Mouse (Mus musculus) retina, postnatal 1 day (tissue): ENCODE measurements at regions not wholly inside any gene's neighbourhood (a gene's known extent, or its start where the extent isn't known, plus 50 kb on each side); places are given as distances from the start of the nearest gene placed in this dataset.

ENCODE experiments used
- DNase-seq: peaks from one replicate; pipeline ENCODE4 v3.0.0-alpha.2; 2012

- peak; percentile 22 for DNase-seq
Measured at GRCm38 (mm10) chr12:16268621-16269165, 342.1 kb downstream of the Lpin1 start.

DNA sequence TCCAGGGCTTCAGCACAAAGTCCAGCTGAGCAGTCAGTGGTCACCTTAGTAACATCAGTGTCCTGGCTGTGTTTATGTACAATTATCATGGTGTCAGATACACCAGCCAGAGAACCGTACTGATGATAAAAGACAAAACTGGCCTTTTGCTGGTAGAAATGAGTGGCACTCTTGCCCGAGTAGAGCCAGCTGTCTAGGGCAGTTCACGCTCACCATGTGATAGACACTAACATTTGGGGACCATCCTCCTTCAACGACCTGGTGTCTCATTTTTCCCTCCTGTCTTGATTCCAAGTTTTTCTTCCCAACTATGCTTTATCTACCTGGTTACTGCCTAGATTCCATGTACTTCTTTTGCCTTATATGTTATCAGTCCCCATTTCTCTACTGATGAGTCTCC, 349.3 kb downstream of the Lpin1 start:
- DNase-seq: no peak

DNA sequence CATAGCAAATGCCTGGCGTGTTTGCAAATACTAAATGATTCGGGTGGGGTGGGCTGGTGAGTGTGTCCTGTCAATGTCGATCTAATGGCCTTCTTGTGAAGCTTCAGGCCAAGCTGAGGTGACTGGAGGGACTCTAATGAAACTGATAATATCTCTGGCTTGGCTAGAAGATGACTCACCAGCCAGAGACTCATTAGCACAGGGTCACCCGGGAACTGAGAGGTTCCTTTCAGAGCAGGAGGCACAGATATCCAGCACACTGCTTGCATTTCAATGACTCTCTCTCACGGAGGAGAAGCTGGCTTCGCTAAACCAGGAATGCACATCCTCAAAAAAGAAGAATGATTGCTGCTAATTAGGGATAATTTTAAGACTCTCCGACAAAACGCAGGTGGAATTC, 349.8 kb downstream of the Lpin1 start:
- DNase-seq: peak; percentile 66

GRCm38 (mm10) chr12:16260501-16260900, 350.3 kb downstream of the Lpin1 start:
- no peak for DNase-seq

DNA sequence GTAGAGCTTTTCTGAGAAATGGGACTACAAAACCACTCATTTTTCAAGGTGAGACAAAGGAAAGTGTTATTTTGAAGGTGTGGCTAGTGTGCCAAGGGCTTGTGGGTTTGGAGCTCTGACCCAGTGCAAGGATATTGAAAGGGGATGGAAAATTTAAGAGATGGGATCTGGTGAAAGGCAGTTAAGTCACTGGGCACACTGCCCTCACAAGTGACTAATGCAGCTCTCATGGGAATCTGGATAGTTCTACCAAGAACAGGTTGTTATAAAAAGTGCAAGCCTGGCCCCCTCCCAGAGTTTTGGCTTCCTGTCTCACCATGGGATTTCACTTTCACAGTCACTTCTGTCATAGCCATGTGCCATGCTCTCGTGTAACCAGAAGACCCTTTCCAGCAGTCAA, 360.1 kb downstream of the Lpin1 start:
- no peak for DNase-seq

GRCm38 (mm10) chr12:16250096-16250495, 360.7 kb downstream of the Lpin1 start:
- no peak for DNase-seq

GRCm38 (mm10) chr12:16239792-16240191, 371.0 kb downstream of the Lpin1 start:
- DNase-seq: no peak

DNA sequence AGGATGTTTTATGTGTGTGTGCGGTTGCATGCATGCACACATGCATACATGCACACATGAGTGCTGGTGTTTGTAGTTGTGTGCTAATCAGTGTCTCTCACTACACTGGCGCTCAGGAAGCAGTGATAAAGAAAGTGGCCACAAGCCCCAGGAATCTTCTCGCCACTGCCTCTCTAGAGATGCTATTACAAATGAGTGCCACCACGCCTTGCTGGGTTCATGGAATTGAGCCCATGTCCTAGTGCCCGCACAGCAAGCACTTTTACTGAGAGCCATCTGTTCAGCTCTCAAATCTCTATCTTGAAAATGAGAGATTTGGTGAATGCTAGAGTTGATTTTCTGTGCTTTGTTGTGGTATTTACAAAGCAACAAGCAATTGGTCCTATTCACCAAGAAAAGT, 373.3 kb downstream of the Lpin1 start:
- no peak for DNase-seq

DNA sequence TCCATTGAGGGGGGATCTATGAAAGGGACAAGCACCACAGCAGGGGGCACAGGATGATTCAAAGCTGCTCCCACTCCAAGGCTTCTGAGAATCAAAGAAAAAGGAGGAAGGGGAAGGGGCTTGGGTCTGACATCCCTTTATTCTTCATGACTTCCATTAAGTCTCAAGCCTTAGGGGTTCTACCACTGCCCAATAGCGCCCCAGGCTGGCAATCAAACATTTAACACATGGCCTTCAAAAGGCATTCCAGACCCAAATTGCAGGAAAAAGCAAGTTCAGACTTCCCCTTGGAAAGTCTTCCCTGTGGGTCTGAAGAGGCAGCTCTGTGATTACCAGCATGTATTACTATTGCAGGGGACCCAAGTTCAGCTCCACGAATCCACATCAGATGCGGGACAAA, 377.2 kb downstream of the Lpin1 start:
- peak; percentile 24 for DNase-seq

DNA sequence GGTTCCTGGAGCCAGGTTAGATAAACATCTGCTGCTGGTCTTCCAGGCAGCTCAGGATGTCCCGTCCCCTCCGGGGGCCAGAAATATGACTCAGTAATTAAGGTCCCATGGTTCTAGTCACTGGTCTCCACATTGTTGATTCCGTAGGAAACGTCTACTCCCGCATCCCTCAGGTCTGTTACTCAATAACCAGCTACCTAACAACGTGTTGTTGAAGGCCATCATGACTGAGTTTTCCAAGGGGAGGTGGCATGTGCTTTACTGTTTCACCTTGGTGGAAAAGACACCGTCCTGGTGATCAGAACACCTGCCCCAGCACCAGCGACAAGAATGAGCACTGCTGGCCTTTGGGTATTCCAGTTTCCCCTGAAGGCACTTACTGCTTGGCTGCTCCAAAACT, 377.9 kb downstream of the Lpin1 start:
- no peak for DNase-seq

GRCm38 (mm10) chr12:16232051-16232450, 378.7 kb downstream of the Lpin1 start:
- peak; percentile 58 for DNase-seq

DNA sequence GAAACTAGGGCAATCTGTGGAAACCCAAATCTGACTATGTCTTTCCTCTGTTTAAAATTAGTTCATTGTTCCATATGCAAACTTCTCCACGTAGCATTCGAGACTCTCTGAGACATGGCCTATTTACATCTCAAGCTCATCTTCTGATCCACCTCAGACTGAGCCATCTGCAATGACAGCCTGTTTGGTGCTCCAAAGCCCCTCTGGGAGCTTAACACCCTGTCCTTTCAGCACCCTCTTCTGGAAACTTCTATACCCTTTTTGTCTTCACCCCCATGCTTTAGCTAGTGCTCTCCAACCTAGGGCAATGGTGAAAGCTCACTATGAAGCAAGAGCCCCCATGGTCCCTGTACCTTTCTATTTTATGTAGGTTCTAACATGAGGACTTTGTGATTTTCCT, 379.7 kb downstream of the Lpin1 start:
- DNase-seq: peak; percentile 41

DNA sequence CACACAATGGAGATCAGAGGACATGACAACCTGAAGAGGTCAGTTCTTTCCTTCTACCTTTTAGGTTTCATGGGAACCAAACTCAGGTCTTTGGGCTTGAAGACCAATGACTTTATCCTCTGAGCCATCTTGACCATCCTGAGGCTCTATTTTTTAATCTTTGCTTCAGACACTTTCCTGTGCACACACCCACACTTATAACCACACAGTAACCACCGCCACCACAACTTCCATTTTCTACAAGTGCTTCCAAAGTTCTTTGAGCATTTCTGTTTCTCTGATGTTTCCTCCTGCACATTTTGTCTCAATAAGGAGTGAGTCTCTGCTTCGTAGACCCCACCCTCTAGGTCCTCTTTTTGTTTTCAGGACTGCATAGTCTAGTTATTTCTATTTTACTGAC, 385.3 kb downstream of the Lpin1 start:
- DNase-seq: no peak

- peak; percentile 55 for DNase-seq
Measured at GRCm38 (mm10) chr12:16222836-16223450, 387.8 kb downstream of the Lpin1 start.

DNA sequence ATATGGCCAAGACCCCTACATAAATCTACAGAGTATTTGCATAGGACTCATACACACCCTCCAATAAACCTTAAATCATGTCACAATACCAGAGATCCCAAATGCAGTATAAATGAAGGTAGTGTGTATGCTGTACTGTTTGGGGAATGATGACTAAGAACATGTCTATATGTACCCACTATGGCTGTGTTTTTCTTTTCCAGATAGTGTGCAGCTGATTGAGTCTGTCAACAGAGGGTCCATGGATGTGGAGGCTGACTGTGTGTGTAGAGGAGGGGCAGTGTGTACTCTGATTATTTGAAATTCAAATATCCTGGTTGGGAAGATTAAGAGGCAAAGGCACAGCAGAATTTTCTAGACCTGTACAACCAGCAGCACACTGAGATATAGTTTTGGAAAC, 388.6 kb downstream of the Lpin1 start:
- DNase-seq: no peak

GRCm38 (mm10) chr12:16221142-16221541, 389.6 kb downstream of the Lpin1 start:
- no peak for DNase-seq

GRCm38 (mm10) chr12:16220561-16220960, 390.2 kb downstream of the Lpin1 start:
- DNase-seq: no peak

DNA sequence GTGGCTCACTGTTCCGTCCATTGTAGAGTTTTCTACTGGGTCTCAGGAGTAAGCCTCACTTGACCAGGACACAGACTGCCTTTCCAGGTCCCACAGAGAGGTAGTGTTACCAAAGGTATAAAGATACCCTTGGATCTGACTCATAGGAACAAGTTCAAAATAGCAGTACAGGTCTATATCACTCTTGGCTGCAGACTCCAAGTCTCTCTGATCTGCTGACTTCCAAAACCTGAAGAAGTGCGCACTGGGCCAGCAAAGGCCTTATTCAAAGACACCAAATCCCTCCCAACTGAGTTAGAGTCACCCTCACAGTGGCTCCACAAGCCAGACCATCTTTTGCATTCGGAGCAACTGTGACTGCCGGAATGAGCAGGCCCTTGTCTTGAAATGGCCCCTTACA, 391.9 kb downstream of the Lpin1 start:
- DNase-seq: no peak

GRCm38 (mm10) chr12:16210553-16210952, 393.8 kb upstream of the Trib2 start:
- no peak for DNase-seq

- DNase-seq: no peak
Measured at GRCm38 (mm10) chr12:16210111-16210510, 393.4 kb upstream of the Trib2 start.

DNA sequence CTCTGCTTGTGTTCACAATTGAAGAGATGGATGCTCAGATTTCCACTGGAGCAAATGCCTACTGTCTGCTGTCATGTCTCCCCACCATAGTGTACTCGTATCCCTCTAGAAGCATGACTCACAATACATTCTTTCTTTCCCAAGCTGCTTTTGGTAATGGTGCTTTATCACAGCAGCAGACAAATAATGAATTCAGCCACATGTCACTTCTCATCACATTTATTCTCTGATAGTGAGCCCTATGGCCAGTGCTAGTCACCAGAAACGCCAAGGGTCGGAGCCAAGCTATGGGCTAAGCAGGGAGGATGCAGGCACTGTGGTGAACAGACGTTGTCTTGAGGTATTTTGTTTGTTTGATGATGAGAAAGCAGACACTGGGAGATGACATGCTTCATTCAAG, 388.2 kb upstream of the Trib2 start:
- DNase-seq: peak; percentile 59

DNA sequence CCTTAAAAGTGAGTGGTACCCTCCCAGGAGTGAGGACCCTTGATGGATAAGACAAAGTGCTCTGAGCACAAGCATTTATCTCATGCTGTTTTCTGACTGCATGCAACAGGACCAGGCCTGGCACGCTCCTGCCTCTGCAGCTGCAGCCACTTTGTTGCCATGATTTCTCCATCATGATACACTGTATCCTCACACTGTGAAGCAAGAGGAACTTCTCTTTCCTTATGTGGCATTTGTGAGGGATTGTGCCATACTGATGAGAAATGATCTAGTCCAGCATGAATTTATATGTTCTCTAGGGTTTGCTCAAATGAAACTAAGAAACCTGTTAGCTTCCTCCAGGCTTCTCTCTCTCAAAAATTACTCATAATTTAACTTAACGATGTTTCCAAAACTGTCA, 380.2 kb upstream of the Trib2 start:
- DNase-seq: no peak

DNA sequence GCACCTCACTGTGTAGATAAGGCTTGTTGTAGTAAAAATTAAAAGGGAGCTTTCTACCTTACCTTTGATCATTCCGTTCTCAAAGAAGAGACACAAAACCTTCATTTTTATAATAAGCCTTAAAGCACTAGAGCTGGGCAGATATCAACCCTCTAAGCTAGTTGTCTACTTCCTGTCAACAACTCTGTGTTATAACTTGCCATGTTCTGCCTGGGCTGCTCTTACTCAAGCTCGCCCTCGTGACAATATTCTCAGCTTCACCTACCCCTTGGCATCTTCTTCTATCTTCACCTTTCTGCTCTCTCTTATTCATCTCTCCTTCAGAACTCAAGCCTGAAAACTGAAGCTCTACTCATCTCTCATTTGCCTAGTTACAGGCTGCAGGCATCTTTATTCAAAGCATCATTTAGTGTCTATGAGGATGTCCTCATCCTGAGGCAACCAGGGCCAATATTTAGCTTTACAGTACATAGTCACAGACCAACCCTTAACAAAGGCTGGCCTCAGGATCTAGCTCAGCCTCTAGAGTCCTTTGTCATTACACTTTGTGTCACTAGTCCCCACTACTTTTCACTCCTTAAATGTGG, 375.2 kb upstream of the Trib2 start:
- DNase-seq: no peak

GRCm38 (mm10) chr12:16190706-16191105, 374.0 kb upstream of the Trib2 start:
- DNase-seq: peak; percentile 27

DNA sequence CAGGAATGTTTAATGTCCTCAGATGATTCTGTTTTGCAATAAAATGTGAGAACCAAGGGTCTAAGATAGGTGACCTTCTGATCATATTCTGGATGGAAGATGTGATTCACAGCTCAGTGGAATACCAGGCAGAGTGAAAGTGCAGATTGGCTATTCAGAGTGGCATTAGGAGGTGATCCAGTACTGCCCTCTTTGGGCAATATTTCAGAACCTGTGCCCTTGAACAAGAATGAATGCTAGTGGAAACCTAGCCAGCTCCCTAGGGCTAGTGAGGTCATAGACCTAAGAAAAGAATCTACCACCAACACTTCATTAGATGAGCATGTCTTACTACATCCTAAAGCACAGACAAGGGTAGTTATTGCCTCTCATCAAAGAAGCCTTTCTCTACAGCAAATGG, 372.7 kb upstream of the Trib2 start:
- DNase-seq: no peak
